Mouse (Mus musculus) stomach, embryonic 14.5 days (tissue): ENCODE data around the gene Ccdc38. TPM values are rescaled to one million over a fixed set of nuclear protein-coding genes. Genes with fewer than 3 reads are reported as not detected.

Experiments
- ATAC-seq: fragments of 200-750 bp; cut with Nextera tagmentation; 2 replicates; pipeline ENCODE4 v1.8.0; 2017; ENCODE audit warnings: low read depth, moderate TSS enrichment; ENCODE audit not compliant: insufficient number of reproducible peaks, insufficient read depth, low FRiP score
- H3K27ac ChIP-seq: fragments of 300-500 bp; sonication (generic); 2 replicates; pipeline ENCODE4 v1.5.1; 2014; ENCODE audit warnings: mild to moderate bottlenecking, low read length, moderate library complexity, mixed read lengths
- H3K27me3 ChIP-seq: fragments of 300-500 bp; sonication (generic); 2 replicates; pipeline ENCODE4 v1.6.1; 2014; ENCODE audit warnings: low read length, control low read depth, mixed read lengths; ENCODE audit not compliant: control insufficient read depth, insufficient read depth
- H3K36me3 ChIP-seq: fragments of 300-500 bp; sonication (generic); 2 replicates; pipeline ENCODE4 v1.6.1; 2014; ENCODE audit warnings: mild to moderate bottlenecking, control low read depth, low read length, moderate library complexity, mixed read lengths; ENCODE audit not compliant: control insufficient read depth, insufficient read depth
- H3K4me1 ChIP-seq: fragments of 300-500 bp; sonication (generic); 2 replicates; pipeline ENCODE4 v1.6.1; 2014; ENCODE audit warnings: low read length, control low read depth, mixed read lengths; ENCODE audit not compliant: control insufficient read depth, insufficient read depth
- H3K4me2 ChIP-seq: fragments of 300-500 bp; sonication (generic); replicated peaks from 2 replicates; pipeline ENCODE4 v1.6.1; 2014; ENCODE audit warnings: low read depth, low read length, control low read depth
- H3K4me3 ChIP-seq: fragments of 300-500 bp; sonication (generic); 2 replicates; pipeline ENCODE4 v1.5.1; 2014; ENCODE audit warnings: low read depth, low read length, control low read depth
- H3K9ac ChIP-seq: fragments of 300-500 bp; sonication (generic); replicated peaks from 2 replicates; pipeline ENCODE4 v1.6.1; 2014; ENCODE audit warnings: low read depth, mild to moderate bottlenecking, control low read depth, low read length, moderate library complexity, mixed read lengths
- H3K9me3 ChIP-seq: fragments of 300-500 bp; sonication (generic); 2 replicates; pipeline ENCODE4 v1.6.1; 2016; ENCODE audit warnings: low read depth, low read length, control low read depth; ENCODE audit not compliant: control insufficient read depth
- WGBS: fragments of 180-500 bp; shearing (Covaris S2); extraction: QIAGEN DNeasy Blood & Tissue Kit; methylation state at CpG from one replicate; pipeline ENCODE4 v1.1.7; 2014; 5-methylcytosine and 5-hydroxymethylcytosine counted together
- polyA plus RNA-seq: library from polyadenylated mRNA; unstranded; fragments of >200 nt; fragmentation: Nextera tagmentation; extraction: Ambion mirVana; gene quantifications from 2 replicates; pipeline ENCODE4 v1.2.1, GENCODE M21; 2014

The Ccdc38 gene
- polyA plus RNA-seq, 1 experiment from 2014 or later: 2.6 TPM

GRCm38 (mm10) chr10:93559786-93560185 is 19.4 kb downstream of the Ccdc38 start:
- peak; percentile 18; the same call in 1 of the 2 replicates for ATAC-seq
- Histone ChIP-seq H3K4me3 (no peak overlapping the region), H3K9me3 (no peaks in the 10 kb centered on the region), H3K27ac (no peak overlapping the region), H3K27me3 (no peaks in the 10 kb centered on the region), H3K36me3 (no peaks in the 10 kb centered on the region), H3K9ac (no peak overlapping the region), H3K4me2 (no peak overlapping the region), H3K4me1 (no peaks in the 10 kb centered on the region)
- 49% methylated on average over 9 of the region's 9 CpGs for WGBS

DNA sequence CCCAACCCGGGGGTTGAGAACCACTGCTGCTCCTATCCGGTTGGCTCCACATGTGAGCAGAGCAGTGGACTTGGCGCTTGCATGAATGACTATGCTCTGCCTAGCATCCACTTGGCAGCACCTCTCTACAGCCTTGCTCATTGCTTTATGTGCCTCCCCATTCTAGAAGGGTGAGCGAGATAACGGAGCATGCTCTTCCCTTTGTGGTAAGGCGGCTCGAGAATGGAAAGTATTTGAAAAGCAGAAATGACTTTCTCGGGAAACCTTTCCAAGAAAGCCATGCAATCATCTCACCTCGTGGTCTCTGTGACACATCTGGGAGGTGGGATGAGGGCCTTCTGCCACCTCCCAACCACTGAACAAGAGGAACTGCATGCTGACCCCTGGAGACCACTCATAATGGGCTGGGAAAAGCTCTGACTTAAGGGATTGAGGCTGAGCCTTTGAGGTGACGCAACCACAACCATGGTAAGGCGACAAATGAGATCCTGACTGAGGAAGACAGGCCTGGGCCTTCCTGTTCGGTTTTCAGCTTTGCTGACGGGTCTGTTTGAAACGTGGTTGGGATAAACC is 24.2 kb downstream of the Ccdc38 start:
- Histone ChIP-seq H3K27ac (no peak overlapping the region), H3K9me3 (no peaks in the 10 kb centered on the region), H3K4me2 (no peak overlapping the region), H3K4me3 (no peak overlapping the region), H3K36me3 (no peaks in the 10 kb centered on the region), H3K9ac (no peak overlapping the region), H3K4me1 (no peaks in the 10 kb centered on the region), H3K27me3 (no peaks in the 10 kb centered on the region)
- ATAC-seq: no peak
- WGBS: 87% methylated on average over 14 of the region's 14 CpGs

DNA sequence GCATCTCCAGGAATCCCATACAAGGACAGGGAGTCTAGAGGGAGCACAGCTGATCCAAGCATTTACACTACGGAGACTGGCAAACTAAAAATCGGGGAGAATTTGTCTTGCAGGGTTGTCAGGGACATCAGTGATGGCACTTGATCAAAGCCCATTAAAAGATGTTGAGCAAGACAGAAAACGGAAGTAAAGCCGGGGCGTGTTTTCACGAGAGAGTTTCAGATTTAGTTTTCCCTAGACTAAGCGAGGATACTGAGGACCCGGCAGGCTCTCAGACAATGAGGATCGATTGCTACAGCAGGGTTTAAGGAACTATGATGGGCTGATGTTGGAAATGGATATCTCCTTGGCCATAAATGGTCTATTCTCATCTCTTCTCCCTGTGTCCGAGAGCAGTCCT is 26.6 kb downstream of the Ccdc38 start:
- H3K27ac ChIP-seq: no peak overlapping the region
- ATAC-seq: no peak

GRCm38 (mm10) chr10:93567841-93568566 is 27.6 kb downstream of the Ccdc38 start:
- H3K27ac ChIP-seq: no peak overlapping the region
- ATAC-seq: no peak
- no peak overlapping the region for H3K9ac ChIP-seq
- WGBS: 85% methylated on average over 11 of the region's 11 CpGs
- H3K4me1 ChIP-seq: no peaks in the 10 kb centered on the region
- H3K4me3 ChIP-seq: no peak overlapping the region
- H3K9me3 ChIP-seq: no peaks in the 10 kb centered on the region
- H3K4me2 ChIP-seq: no peak overlapping the region
- no peaks in the 10 kb centered on the region for H3K27me3 ChIP-seq
- no peaks in the 10 kb centered on the region for H3K36me3 ChIP-seq

More for the DNA sequence above, 26.6 kb downstream of the Ccdc38 start:
- no peak overlapping the region for H3K9ac ChIP-seq
- no peaks in the 10 kb centered on the region for H3K36me3 ChIP-seq
- WGBS: 78% methylated on average over 10 of the region's 10 CpGs
- no peaks in the 10 kb centered on the region for H3K4me1 ChIP-seq
- no peak overlapping the region for H3K4me2 ChIP-seq
- H3K27me3 ChIP-seq: no peaks in the 10 kb centered on the region
- no peaks in the 10 kb centered on the region for H3K9me3 ChIP-seq
- no peak overlapping the region for H3K4me3 ChIP-seq

DNA sequence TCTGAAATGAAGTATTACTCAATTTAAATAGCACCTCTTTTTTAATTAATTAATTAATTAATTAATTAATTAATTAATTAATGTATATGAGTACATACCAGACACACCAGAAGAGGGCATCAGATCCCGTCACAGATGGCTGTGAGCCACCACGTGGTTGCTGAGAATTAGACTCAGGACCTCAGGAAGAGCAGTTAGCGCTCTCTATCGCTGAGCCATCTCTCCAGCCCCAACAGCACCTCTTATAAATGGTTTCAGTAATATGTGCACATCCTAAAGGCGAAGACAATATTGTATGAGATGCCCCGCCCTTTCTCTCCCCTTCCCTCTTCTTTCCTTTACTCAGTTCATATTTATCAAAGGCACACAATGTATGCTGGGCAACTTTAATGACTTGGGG is 28.2 kb downstream of the Ccdc38 start:
- H3K36me3 ChIP-seq: no peaks in the 10 kb centered on the region
- H3K27ac ChIP-seq: no peak overlapping the region
- no peaks in the 10 kb centered on the region for H3K4me1 ChIP-seq
- H3K4me3 ChIP-seq: no peak overlapping the region
- no peak for ATAC-seq
- H3K9ac ChIP-seq: no peak overlapping the region
- H3K9me3 ChIP-seq: no peaks in the 10 kb centered on the region
- no peaks in the 10 kb centered on the region for H3K27me3 ChIP-seq
- 83% methylated on average over 6 of the region's 6 CpGs for WGBS
- H3K4me2 ChIP-seq: no peak overlapping the region

DNA sequence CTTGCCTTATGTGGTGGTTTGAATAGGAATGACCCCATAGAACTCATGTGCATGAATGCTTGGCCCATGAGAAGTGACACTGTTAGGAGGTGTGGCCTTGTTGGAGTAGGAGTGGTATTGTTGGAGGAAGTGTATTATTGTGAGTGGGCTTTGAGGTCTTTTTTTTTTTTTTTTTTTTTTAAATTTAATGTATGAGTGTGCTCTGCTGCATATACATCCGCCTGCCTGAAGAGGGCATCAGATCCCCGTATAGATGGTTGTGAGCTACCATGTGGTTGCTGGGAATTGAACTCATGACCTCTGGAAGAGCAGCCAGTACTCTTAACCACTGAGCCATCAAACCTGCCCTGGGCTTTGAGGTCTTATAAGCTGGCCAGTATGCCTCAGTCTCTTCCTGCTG is 31.8 kb downstream of the Ccdc38 start:
- Histone ChIP-seq H3K9me3 (no peaks in the 10 kb centered on the region), H3K4me2 (no peak overlapping the region), H3K4me3 (no peak overlapping the region), H3K9ac (no peak overlapping the region), H3K27ac (no peak overlapping the region), H3K27me3 (no peaks in the 10 kb centered on the region), H3K36me3 (no peaks in the 10 kb centered on the region), H3K4me1 (no peaks in the 10 kb centered on the region)
- ATAC-seq: no peak
- WGBS: 53% methylated on average over 2 of the region's 2 CpGs

DNA sequence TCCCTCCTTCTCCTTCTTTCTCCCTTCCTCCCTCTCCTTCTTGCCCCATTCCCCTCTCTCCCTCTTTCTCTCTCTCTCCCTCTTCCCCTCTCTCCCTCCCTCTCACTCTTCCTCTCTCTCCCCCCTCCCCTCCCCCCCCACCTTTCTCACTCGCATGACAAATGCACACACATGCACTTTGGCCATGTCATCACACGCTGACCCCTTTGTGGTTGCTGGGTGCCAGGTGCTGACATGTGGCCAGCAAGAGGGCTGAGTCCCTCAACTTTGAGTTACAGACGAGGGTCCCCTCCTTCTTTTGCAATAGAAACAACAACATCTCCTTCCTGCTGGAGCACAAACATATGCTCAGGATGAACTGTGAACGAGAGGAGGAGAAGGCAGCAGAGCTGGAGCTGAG is 34.5 kb downstream of the Ccdc38 start:
- WGBS: 47% methylated on average over 4 of the region's 4 CpGs
- no peak for ATAC-seq
- Histone ChIP-seq H3K36me3 (no peaks in the 10 kb centered on the region), H3K4me1 (no peaks in the 10 kb centered on the region), H3K9me3 (no peaks in the 10 kb centered on the region), H3K27ac (no peak overlapping the region), H3K9ac (no peak overlapping the region), H3K4me2 (no peak overlapping the region), H3K4me3 (no peak overlapping the region), H3K27me3 (no peaks in the 10 kb centered on the region)

- no peaks in the 10 kb centered on the region for H3K9me3 ChIP-seq
- H3K27ac ChIP-seq: no peak overlapping the region
- no peak overlapping the region for H3K4me2 ChIP-seq
- no peak overlapping the region for H3K9ac ChIP-seq
- WGBS: 91% methylated on average over 8 of the region's 8 CpGs
- no peaks in the 10 kb centered on the region for H3K4me1 ChIP-seq
- H3K4me3 ChIP-seq: no peak overlapping the region
- no peaks in the 10 kb centered on the region for H3K27me3 ChIP-seq
- H3K36me3 ChIP-seq: peaks cover 3% of the 10 kb centered on the region; the same call in 1 of the 2 replicates
- no peak for ATAC-seq
Observed at GRCm38 (mm10) chr10:93575960-93576359, 35.5 kb downstream of the Ccdc38 start.
